Mouse (Mus musculus) ovary, postnatal 36 days (tissue): Measurements from ENCODE around the gene Vmn1r126.
"Not testable (repeated sequence)": the region's sequence is repeated elsewhere in the genome, so short reads cannot be mapped to it uniquely, and the experiment has no call there.

Experiments used
- DNase-seq: peaks from one replicate; pipeline ENCODE4 v3.0.0; 2022; ENCODE audit warnings: low spot score, mixed read lengths

The Vmn1r126 gene

GRCm38 (mm10) chr7:21301367-21301766, at the start of gene Vmn1r126:
Gene Vmn1r126 (minus strand): TSS chr7:21301467.
- DNase-seq = not testable (repeated sequence)

- not testable (repeated sequence) for DNase-seq
These were observed 47.8 kb upstream of the Vmn1r126 start, which contains the start of gene Vmn1r128 for GRCm38 (mm10) chr7:21349073-21349472. Gene Vmn1r128 (plus strand): TSS chr7:21349373.

GRCm38 (mm10) chr7:21319761-21320160, 18.5 kb upstream of the Vmn1r126 start, which contains the start of gene Vmn1r127:
Gene Vmn1r127 (minus strand): TSS chr7:21319861.
- not testable (repeated sequence) for DNase-seq

GRCm38 (mm10) chr7:21271879-21272278, 29.4 kb downstream of the Vmn1r126 start, which contains the start of gene Vmn1r125:
Gene Vmn1r125 (plus strand): TSS chr7:21272179.
- not testable (repeated sequence) for DNase-seq

- DNase-seq = not testable (repeated sequence)
These were observed 40.8 kb downstream of the Vmn1r126 start, which contains the start of gene Vmn1r124 for GRCm38 (mm10) chr7:21260517-21260916. Gene Vmn1r124 (minus strand): TSS chr7:21260617.
